Mouse (Mus musculus): ENCODE data around the gene Gatc.
"Not testable (repeated sequence)": the region's sequence is repeated elsewhere in the genome, so short reads cannot be mapped to it uniquely, and the experiment has no call there.

Gene Gatc

DNA sequence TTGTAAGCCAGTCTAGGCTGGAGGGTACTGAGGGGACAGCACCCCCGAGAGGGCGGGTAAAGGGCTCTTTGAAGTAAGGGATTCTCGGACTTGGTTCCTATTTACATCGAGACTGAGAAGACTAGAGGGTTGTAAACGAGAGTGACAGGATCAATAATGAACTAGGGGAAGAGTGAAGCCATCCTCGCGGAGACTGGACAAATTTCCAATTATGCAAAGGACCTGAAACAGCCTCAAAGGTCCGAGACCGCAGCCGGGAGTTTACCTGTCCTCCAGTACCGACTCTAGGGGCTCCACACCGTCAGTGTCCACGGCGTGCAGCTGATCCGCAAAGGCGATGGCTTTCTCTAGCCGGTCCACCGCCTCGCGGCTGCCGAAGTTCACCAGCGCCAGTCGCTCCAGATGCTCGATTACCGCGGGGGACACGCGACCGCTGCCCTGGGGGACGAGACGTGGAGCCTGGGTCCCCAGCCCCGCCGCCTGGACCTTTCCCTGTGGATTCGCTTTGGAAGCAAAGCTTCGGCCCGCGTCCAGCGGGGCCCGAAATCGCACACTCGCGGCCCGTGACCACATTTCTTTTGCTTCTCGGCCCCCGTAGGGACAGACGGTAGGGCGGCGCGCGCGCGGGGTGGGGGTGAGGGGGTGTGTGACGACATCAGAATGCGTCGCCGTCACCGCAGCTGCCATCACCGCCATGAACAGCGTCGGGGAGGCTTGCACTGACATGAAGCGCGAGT is at the start of gene Gatc, which contains the start of gene Triap1:
Gatc (minus strand) TSS at position 602 of the 737 bp plus-strand sequence.
Triap1 (plus strand) TSS at position 649 of the 737 bp plus-strand sequence.
- peak; percentile 94 for DNase-seq (ENCODE audit: low read depth)

DNA sequence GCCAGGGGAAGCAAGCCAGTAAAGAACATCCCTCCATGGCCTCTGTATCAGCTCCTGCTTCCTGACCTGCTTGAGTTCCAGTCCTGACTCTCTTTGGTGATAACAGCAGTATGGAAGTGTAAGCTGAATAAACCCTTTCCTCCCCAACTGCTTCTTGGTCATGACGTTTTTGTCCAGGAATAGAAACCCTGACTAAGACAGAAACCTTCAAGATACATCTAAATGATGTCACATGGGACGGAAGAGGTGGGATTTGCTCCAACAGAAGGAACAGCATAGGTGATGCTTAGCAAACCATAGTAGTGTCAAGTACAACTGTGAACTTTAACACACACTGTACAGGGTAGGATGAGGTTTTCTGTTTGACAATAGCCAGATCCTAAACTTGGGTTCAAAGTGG is 37.9 kb upstream of the Gatc start:
- DNase-seq (ENCODE audit: low read depth), result not testable (repeated sequence)

DNA sequence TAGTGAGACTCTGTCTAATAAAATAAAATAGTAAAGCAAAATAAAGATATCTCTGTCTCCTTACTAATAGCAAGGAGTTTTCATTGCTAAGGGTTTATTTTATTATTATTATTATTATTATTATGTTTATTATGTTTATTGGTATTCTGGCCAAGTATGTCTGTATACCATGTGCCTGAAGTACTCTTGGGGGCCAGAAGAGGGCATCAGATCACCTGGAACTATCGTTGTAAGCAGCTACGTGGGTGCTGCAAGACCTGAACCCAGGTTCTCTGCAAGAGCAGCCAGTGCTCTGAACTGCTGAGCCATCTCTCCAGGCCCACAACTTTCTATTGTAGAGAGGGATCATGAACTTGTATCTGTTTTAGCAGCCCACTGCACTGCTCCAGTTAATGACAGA is 34.5 kb upstream of the Gatc start:
- no peak for DNase-seq (ENCODE audit: low read depth)

DNA sequence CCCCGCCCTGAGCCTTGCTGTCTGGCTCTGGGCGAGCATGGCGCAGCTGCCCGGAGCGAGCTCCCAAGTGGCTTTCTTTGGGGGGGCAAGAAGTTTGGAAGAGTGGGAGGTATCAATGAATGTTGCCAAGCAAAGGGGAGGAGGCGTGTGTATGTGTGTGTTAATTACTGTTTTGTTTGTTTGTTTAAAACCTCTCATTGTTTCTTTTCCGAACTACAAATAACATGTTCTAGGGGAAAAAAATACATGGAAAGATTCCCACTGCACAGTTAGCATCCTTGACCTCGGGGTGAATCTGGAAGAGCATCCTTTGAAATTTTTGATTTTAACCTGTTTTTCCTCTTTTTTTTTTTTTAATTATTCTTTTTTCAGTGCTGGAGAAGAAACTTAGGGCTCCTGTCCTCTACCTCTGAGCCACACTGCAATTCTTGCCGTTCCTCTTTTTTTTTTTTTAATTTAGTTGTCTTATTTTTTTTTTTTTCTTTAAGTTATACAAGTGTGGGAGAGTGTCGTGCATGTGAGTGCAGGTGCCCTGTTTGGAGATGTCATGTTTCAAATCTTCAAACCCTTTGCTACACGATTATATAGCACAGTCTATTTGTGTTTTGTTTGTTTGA is 33.3 kb upstream of the Gatc start:
- no peak for DNase-seq (ENCODE audit: low read depth)

DNA sequence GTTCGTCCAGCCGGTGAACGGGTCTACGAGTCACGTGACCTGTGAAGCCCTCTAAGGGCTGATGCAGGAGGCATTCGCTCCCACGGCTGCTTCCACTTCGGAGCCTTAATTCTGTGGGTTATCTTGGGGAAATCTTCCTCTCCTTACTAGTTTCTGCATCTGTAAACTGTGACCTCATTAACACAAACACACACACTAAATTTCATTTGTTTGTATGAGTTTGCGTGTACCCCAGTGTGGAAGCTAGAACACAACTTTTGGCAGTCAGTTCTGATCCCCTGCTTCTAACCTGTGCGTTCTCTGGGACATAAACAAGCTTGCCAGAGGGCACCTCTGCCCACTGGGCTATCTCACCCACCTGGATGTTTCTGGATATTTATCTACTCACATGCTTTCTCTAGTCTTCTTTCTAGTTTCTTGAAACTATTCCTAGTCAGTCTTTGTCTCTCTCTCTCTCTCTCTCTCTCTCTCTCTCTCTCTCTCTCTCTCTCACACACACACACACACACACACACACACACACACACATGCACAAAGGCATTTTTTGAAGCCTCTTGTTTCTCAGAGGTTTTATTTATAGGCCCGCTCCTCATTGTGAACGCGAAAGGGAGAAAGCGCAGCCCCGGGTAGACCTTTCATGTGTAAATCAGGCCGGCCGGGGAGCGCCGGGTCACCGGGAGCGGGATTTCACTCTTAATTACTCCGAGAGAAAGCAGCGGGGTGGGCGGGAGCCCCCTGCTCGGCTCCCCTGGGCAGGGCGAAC is 32.6 kb upstream of the Gatc start:
- no peak for DNase-seq (ENCODE audit: low read depth)

DNA sequence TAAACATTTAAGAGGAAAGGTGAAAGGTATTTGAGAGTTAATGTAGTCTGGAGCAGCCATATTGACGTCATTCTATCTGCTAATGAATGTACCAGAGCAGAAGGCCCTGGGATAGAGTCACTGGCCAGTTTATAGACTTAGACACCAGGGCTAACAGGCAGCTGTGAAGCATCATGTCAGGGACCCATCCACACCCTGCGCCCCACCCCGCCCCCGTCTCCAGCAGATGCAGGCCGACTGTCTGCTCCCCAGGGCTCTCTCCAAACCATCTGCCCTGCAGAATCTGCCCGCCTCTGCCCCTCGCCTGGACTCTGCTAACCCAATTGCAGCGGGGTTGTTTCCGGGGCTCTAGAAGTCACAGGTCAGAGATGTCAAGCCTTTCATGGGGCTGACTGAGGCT is 30.8 kb upstream of the Gatc start:
- no peak for DNase-seq (ENCODE audit: low read depth)

DNA sequence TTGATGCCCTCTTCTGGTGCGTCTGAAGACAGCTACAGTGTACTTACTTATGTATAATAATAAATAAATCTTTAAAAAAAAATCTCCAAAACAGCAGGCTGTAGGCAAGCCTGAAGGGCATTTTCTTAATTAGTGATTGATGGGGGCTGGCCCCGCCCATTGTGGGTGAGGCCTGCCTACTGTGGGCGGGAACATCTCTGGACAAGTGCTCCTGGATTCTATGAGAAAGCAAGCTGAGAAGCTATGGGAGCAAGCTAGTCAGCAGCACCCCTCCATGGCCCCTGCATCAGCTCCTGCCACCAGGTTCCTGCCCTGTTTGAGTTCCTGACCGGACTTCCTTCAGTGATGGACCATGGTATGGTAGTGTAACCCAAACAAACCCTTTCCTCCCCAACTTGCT is 23.8 kb upstream of the Gatc start:
- no peak for DNase-seq (ENCODE audit: low read depth)

DNA sequence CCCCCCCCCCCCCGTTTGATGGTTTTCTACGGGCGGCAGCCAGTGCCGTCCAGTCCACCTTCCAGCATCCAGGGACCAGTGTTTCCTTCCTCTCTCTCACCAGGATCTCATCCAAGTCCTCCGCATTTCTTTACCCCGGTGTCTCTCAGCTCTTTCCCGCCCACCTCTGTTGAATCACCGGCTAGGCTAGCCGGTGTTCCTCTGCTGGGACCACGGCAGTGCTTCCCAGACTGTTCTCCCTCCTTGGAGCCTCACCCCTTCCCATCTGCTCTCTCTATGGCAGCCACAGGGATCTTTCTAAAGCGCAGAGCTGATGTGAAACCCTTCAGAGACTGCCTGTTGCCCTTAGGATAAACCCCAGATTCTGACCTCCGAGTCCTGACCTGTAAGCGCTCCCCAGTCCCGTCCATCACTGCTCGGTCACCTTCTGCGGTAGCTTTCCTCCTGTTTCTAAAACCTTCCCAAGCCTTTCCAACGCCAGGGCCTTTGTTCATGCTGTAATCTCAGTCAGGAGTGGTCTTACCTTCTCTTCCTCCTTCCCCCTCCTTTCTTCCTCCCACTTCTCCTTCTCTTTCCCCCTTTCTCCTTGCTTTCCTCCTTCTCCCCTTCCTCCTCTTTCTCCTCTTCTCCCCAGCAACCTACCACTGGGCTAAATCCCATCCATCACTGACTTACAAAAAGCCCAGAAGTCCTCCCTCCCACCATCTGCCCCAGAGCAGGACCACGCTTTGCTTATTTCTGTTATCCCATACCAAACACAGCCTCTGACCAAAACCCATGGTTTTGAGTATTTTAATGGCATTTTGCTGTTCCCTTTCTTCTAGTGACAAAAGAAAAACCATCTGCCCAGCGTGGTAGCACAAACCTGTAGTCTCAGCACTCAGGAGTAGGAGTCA is 22.1 kb upstream of the Gatc start:
- DNase-seq (ENCODE audit: low read depth), result no peak

DNA sequence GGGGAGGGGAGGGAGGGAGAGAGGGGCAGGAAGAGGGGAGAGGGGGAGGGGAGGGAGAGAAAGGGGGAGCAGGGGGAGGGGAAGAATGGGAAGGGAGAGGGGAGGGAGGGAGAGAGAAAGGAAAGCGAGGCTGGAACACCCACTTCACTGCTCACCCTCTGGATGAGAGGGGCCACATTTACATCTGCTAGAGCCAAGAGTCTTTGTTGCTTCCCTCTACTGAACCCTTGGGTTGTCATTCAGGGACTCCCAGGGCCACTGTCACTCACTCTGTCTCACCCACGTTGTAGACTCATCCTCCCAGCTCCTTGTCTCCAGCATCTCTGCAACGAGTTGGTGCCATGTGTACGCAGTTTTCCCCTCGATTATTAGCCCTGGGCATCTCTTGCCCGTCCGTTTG is 21.2 kb upstream of the Gatc start:
- no peak for DNase-seq (ENCODE audit: low read depth)

DNA sequence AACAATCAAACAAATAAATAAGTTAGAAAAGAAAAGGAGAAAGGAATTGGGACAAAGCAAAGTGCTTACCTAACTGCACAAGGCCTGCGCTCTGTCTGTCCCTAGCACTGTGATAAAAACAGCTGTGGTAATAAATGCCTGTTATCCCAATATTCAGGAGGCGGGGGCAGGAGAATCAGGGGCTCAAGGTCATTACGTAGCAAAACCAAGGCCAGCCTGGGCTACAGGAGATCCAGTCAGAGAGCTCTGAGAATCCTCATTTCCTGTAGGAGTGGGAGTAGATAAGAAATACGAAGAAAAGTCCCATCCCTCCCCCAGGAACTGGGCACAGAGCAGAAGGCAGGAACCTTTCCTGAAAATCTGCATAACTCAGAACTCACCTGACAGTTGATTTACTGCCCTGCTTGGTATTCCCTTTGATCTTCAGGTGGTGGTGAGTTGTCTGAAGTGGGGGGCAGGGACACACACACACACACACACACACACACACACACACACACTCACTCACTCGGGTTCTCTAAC is 18.9 kb upstream of the Gatc start:
- DNase-seq (ENCODE audit: low read depth), result no peak

DNA sequence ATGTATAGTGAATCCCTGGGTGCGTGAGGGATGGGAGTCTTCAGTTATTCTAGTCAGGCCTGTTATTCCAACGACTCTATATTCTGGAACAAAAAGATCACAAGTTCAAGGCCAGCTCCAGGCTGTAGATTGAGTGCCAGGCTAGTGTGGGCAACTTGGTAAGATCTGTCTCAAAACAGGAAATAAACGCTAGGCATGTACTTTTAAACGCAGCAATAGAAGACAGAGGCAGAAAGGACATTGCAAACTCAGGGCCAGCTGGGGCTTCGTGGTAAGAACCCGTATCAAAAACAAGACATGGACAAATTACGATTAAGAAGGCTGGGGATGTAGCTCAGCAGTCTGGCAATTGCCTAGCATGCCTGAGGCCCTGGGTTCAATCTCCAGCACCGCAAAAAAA is 18.5 kb upstream of the Gatc start:
- DNase-seq (ENCODE audit: low read depth), result no peak

DNA sequence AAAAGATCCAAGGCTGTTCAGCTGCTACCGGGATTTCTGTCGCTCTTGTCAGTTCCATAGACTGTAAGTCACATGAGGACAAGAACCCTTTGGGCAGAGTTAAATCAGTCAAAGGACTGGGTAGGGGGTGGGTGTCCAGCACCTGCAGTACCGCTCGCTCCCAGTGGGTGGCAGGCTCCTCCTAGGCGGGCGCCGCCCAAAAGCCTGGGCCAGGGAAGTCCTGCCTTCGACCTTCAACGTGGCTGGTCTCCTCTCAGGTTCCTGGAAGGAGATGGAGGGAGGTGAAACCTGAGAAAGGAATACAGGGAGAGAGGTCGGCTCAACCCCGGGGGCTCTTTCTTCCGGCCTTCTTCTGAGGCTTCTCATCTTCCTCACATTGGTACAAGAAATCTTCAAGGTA is 17.9 kb upstream of the Gatc start:
- DNase-seq (ENCODE audit: low read depth), result peak; percentile 87

DNA sequence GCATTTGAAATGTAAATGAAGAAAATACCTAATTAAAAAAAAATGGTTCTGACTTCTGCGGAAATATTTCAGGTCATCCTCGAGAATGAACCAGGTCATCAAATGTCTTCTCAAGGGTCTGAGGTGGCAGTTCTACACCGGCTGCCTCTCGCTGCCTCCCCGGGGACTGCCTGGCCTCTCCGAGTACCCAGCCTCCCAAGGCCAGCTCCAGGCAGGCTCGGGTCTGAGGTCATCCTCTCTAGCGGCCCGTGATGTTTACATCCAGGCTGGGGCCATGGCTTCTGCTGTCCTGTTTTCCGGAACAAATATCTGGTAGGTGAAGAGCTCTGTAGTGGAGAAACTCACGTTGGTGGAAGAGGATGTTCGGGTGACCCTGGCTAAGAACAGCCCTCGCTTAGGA is 14.1 kb upstream of the Gatc start:
- DNase-seq (ENCODE audit: low read depth), result no peak

DNA sequence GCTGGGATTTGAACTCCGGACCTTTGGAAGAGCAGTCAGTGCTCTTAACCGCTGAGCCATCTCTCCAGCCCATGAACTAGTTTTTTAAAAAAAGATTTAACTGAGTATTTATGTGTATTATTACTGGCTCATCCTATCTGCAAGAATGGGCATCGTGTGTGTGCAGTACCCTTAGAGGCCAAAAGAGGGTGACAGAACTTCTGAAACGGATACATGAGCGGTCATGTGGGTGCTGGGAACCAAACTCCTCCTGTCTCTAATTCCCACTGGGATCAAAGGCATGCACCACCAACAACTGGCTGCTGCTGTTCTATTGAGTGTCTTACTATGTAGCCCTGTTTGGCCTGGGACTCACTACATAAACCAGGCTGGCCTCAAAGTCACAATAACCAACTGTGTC is 10.4 kb upstream of the Gatc start:
- no peak for DNase-seq (ENCODE audit: low read depth)

DNA sequence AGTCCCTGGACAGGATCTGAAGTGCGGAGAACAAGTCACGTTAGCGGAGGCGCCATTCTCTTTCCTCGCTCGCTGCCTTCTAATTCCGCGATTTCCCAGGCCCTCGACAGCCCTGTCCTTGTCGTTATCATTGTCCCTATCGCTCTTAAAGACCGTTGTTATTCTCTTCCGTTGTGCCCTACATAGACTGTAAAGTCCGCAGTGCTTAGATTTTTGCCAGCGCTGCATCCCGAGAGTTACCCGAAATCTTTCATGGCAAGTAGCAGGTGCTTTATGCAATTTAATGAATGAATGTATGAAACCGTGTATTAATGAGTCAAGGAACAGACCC is 8.2 kb upstream of the Gatc start:
- DNase-seq (ENCODE audit: low read depth), result no peak

DNA sequence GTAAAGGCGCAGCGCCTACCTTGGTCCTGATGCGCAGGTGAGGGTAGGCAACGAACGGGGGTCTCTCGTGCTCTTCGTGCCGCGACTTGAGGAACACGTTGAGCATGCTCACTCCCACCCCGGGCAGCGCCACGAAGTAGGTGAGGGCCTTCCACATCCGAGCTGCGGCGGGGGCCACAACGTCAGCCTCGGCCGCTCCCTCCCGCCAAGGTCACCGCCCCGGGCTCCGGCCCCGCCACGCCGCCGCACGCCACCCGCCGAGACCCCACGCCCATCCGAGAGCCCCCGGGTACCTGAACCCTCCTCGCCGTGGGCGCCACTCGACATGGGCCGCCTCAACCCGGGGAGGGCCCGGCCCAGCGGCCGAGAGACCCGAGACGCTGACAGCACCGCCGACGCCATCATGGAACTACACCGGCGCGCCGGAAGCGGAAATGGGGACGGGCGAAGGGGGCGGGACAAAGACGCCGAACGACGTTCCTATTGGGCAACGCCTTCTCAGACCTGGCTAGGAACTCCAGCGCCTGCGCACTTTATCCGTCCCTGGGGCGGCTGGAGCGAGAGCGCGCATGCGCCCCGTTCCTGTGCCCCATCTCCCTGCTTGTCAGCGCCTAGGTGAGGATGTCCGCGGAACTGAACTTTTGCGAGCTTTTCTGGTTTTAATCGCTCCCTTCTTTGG is 7.7 kb upstream of the Gatc start, which contains the start of gene Cox6a1:
Cox6a1 (minus strand) TSS at position 436 of the 679 bp plus-strand sequence.
- peak; percentile 100 for DNase-seq (ENCODE audit: low read depth)

DNA sequence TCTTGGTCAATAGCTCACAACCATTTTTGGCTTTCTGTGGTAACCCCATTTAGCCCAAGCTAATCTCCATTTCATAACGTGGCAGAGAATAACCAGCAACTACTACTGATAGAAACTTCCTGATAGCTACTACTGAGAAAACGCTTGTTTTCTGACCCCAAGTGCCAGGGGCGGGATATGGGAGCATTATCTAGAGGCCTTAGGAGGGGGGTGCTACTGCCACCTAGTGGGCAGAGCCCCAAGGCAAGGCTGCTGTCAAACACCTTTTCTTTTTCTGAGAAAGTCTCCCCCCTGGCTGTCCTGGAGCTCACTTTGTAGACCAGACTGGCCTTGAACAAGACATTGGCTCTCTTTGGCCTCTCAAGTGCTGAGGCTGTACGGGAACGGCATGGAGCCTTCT is 6.6 kb upstream of the Gatc start:
- peak; percentile 91 for DNase-seq (ENCODE audit: low read depth)

DNA sequence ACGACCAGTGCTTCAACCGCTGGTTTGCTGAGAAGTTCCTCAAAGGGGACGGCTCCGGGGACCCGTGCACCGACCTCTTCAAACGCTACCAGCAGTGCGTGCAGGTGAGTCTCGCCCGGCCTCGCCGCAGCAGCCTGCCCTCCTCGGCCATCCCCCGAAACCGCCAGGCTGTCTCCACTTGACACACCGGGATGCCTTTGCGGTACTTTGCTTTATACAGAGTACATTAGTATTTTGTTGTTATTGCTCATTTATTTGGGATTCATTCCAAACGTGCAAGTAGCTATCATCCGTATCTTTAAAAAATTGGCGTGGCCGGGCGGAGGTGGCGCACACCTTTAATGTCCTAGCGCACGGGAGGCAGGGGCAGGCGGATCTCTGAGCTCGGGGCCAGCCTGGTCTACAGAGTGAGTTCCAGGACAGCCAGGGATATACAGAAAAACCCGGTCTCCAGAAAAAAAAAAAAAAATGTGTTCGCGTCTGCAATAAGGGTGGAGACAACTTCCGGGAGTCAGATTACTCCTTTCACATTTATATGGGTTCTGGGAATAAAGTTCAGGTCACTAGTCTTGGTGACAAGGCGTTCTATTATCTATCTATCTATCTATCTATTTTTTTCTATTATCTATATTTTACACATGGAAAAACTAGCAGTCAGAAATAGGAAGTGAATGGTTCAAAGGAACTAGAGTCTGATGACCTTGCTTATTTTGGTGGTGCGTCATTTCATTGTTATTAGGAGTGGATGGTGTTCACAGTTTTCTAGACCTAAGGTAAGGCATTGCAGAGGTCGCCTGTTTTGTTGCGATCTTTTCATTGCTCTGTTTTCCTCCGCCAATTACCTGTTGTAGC is 562 bp upstream of the Gatc start:
- no peak for DNase-seq (ENCODE audit: low read depth)

DNA sequence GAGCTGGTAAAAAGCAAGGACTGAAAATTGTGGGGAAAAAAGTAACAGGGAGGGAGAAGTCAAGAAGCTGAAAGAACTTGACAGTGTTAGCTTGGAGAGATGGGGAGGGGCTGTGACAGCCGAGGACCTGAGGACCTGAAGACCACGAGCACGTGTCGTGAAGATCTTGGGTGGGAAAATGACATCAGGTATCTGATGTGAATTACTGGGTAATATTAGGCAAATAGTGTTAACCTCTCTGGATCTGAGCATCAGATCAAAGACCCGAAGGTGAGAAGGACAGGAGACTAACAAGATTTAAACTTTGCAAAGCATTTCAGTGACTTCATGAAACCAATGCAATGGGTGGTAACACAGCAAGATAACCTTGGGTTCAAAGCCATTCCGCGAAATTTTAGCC is 971 bp downstream of the Gatc start:
- no peak for DNase-seq (ENCODE audit: low read depth)

DNA sequence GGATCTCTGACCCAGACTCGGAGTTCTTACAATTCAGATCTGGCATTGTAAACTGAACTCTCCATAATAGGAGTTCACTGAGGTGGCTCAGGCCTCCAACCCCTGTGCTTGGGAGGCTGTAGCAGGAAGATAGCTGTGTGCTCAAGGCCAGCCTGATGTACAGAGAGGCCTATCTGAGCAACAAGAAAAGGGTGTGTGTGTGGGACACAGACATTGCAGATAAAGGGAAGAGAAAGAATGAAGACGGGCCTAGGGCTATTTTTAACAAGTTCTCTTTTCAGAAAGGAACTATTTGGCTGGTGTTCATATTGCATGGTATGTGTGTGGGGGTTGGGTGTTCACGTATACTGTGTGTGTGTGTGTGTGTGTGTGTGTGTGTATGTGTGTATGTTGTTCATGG is 7.4 kb downstream of the Gatc start:
- DNase-seq (ENCODE audit: low read depth), result no peak
